Mouse (Mus musculus) ES-Bruce4 (cell line): ENCODE data around the gene Cdh23.

ENCODE experiments used
- CTCF ChIP-seq: IDR thresholded peaks from one replicate; pipeline ENCODE4 v1.8.1; 2011; ENCODE audit warnings: low read depth, low read length
- EP300 ChIP-seq: IDR thresholded peaks from 2 replicates; pipeline ENCODE4 v1.6.1; 2011; ENCODE audit warnings: low read depth, low read length; ENCODE audit not compliant: insufficient read depth
- POLR2A ChIP-seq: IDR thresholded peaks from one replicate; pipeline ENCODE4 v1.8.1; 2011; ENCODE audit warnings: low read length; ENCODE audit not compliant: insufficient read depth

GRCm38 (mm10) chr10:60720461-60720860 is 24.2 kb upstream of the Cdh23 start:
- no peak for TF ChIP-seq EP300
- no peak for TF ChIP-seq POLR2A
- TF ChIP-seq CTCF = no peak
